Mouse (Mus musculus) heart, embryonic 14.5 days (tissue): Measurements from ENCODE around the gene Lrrc8d. TPM values are rescaled to one million over a fixed set of nuclear protein-coding genes. Genes with fewer than 3 reads are reported as not detected.
"Not testable (repeated sequence)": the region's sequence is repeated elsewhere in the genome, so short reads cannot be mapped to it uniquely, and the experiment has no call there.

Experiments used
- ATAC-seq: fragments of 200-750 bp; cut with Nextera tagmentation; 2 replicates; pipeline ENCODE4 v1.8.0; 2017; ENCODE audit warnings: low read depth, moderate TSS enrichment; ENCODE audit not compliant: insufficient number of reproducible peaks, insufficient read depth, low FRiP score
- H3K27ac ChIP-seq, 2 experiments: fragments of 200-500 bp in 1 of 2; fragments of 300-500 bp in 1 of 2; sonication (generic) in 1 of 2; replicated peaks in 1 of 2; 2 replicates each; pipeline ENCODE4 v1.5.1; 2012 to 2014; ENCODE audit warnings: low read depth in 2 of 2, low read length in 2 of 2, control low read depth in 1 of 2, mild to moderate bottlenecking in 1 of 2, mixed read lengths in 1 of 2; ENCODE audit not compliant: control insufficient read depth in 1 of 2, insufficient read depth in 1 of 2
- H3K27me3 ChIP-seq: fragments of 300-500 bp; sonication (generic); 2 replicates; pipeline ENCODE4 v1.6.1; 2014; ENCODE audit warnings: mild to moderate bottlenecking, low read length, control low read depth; ENCODE audit not compliant: control insufficient read depth, insufficient read depth
- H3K36me3 ChIP-seq: fragments of 300-500 bp; sonication (generic); 2 replicates; pipeline ENCODE4 v1.6.1; 2014; ENCODE audit warnings: mild to moderate bottlenecking, control low read depth, low read length, mixed read lengths; ENCODE audit not compliant: control insufficient read depth, insufficient read depth
- H3K4me1 ChIP-seq, 2 experiments: fragments of 200-500 bp in 1 of 2; fragments of 300-500 bp in 1 of 2; sonication (generic) in 1 of 2; 2 replicates each; pipeline ENCODE4 v1.6.1; 2012 to 2014; ENCODE audit warnings: low read length in 2 of 2, control low read depth in 1 of 2, mixed read lengths in 1 of 2; ENCODE audit not compliant: control insufficient read depth in 2 of 2, insufficient read depth in 2 of 2
- H3K4me2 ChIP-seq: fragments of 300-500 bp; sonication (generic); 2 replicates; pipeline ENCODE4 v1.6.1; 2014; ENCODE audit warnings: mild to moderate bottlenecking, low read length
- H3K4me3 ChIP-seq, 2 experiments: fragments of 200-500 bp in 1 of 2; fragments of 300-500 bp in 1 of 2; sonication (generic) in 1 of 2; 2 replicates each; pipeline ENCODE4 v1.5.1; 2012 to 2014; ENCODE audit warnings: low read length in 2 of 2, mild to moderate bottlenecking in 2 of 2, control low read depth in 1 of 2, low read depth in 1 of 2, moderate library complexity in 1 of 2; ENCODE audit not compliant: control insufficient read depth in 1 of 2, insufficient read depth in 1 of 2
- H3K9ac ChIP-seq: fragments of 300-500 bp; sonication (generic); 2 replicates; pipeline ENCODE4 v1.6.1; 2014; ENCODE audit warnings: mild to moderate bottlenecking, low read length
- H3K9me3 ChIP-seq: fragments of 300-500 bp; sonication (generic); 2 replicates; pipeline ENCODE4 v1.6.1; 2016; ENCODE audit warnings: low read length, control low read depth; ENCODE audit not compliant: control insufficient read depth
- WGBS: fragments of 180-500 bp; shearing (Covaris S2); extraction: QIAGEN DNeasy Blood & Tissue Kit; methylation state at CpG from one replicate; pipeline ENCODE4 v1.1.7; 2014; 5-methylcytosine and 5-hydroxymethylcytosine counted together
- polyA plus RNA-seq: library from polyadenylated mRNA; unstranded; fragments of >200 nt; fragmentation: Nextera tagmentation; extraction: Ambion mirVana; gene quantifications from 2 replicates; pipeline ENCODE4 v1.2.1, GENCODE M21; 2014

Gene Lrrc8d
- polyA plus RNA-seq, 1 experiment from 2014 or later = 10.2 TPM

DNA sequence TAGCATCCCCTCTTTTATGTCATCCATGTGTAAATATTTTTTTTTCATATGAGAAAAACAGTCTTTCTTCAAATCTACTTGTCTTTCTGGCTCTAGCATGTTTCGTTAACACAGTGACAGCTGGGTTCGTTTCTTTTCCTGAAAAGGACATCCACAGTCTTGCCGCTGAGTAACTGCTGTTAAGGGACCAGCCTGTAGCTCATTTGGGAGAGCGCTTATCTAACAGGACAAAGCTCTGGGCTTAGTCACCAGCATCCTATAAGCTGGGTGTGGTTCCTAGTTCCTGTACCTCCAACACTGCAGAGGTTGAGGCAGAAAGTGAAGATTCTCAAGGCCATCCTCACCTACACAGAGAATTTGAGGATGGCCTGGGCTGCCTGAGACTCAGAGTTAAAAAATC, 20.5 kb upstream of the Lrrc8d start:
- WGBS = 37% methylated on average over 4 of the region's 4 CpGs
- no peaks in the 10 kb centered on the region for H3K36me3 ChIP-seq
- no peak overlapping the region for H3K4me2 ChIP-seq
- no peak for ATAC-seq
- H3K4me1 ChIP-seq = peaks cover 18 to 24% of the 10 kb centered on the region in 2 experiments
- no peak overlapping the region for H3K9ac ChIP-seq
- H3K27me3 ChIP-seq = no peaks in the 10 kb centered on the region
- no peak overlapping the region for H3K27ac ChIP-seq
- no peaks in the 10 kb centered on the region for H3K9me3 ChIP-seq
- no peak overlapping the region for H3K4me3 ChIP-seq

DNA sequence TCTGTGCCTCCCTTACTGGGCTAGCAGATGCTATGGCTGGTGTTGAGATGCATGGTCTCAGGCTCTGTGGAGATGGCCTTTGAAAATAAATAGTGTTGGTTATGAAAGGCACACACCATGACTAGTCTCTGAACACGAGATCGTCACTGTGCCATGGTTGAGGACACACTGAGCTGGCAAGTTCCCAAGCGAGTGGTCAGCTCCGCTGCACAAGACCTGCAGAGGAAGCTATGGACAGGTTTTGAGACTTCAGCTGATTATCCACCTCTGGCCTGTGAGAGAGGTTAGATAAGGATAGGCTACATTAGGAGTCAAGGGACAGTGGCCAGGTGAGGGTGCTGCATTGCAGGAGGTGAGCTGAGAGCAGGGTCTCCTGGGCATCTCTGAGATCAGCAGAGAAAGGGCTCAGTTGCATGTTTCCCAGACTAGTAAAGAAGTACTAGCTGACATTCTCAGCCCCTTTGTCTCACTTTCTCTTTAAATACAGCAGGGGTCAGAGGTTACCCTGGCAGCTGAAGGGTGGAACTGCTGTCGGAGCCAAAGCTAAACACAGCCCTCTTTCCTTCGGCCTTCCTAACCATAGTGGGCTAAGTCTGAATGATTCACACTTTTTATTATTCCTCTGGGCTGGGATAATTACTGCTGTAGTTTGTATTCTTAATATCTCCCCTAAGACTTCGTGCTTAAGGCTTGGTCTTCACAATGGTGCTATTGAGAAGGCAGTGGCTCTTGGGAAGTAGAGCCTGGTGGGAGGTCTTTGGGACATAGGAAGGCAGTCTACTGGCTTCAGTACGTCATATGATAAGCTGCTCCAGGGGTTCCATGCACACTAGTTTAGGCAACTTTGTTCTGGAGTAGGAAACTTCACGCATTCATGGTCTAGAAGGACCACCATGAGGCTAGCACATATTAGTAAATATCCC, 19.6 kb upstream of the Lrrc8d start:
- ATAC-seq = no peak
- Histone ChIP-seq H3K27ac (no peak overlapping the region), H3K4me2 (no peak overlapping the region), H3K4me1 (peaks cover 18 to 24% of the 10 kb centered on the region in 2 experiments), H3K4me3 (no peak overlapping the region), H3K27me3 (no peaks in the 10 kb centered on the region), H3K9me3 (no peaks in the 10 kb centered on the region), H3K36me3 (no peaks in the 10 kb centered on the region), H3K9ac (no peak overlapping the region)
- WGBS = 75% methylated on average over 9 of the region's 9 CpGs

DNA sequence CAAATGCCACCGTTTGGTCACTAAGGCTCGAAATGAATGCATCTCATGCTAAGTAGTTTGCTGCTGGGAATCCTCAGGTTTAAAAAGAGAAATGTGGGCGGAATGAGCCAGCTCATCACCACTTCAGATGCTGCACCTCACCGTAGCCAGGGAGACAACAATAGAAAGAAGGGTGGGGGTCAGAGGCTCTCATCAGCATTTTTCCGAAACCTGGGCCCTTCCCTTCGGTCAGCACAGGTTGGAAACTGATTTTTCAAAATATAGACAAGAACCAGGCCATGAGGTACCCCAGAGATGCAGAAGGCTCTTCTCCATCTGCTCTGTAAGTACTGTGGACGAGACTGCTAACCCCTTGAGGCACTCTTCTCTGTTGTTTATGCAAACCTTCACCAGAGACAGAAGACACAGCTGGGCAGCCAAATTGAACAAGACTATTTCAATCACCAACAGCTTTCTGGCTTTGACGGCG, 17.6 kb upstream of the Lrrc8d start:
- peaks cover 11 to 14% of the 10 kb centered on the region in 2 experiments for H3K4me1 ChIP-seq
- H3K4me3 ChIP-seq = no peak overlapping the region
- H3K36me3 ChIP-seq = no peaks in the 10 kb centered on the region
- WGBS = 71% methylated on average over 9 of the region's 9 CpGs
- H3K27ac ChIP-seq = no peak overlapping the region
- H3K4me2 ChIP-seq = no peak overlapping the region
- H3K27me3 ChIP-seq = no peaks in the 10 kb centered on the region
- no peaks in the 10 kb centered on the region for H3K9me3 ChIP-seq
- H3K9ac ChIP-seq = no peak overlapping the region
- ATAC-seq = no peak

DNA sequence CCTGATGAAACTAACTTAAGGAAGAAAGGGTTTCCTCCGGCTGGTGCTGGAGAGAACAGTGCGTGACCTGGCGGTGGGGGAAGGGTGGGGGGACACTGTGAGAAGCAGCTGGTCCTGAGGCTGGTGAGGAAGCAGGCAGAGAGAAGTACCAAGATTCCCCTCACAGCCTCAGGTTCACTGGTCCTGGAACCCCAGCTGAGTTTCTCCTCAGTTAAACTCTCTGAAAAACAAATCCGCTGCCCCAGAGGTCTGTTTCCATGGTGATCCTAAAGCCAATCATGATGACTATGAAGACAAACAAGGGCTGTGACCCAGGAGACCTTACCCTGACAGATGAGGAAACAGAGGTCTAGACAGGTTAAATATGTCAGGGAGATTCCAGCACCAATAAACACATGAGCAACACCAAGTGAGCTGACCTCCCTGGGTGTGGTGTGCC, 15.8 kb upstream of the Lrrc8d start:
- no peak overlapping the region for H3K4me3 ChIP-seq
- ATAC-seq = no peak
- H3K9me3 ChIP-seq = no peaks in the 10 kb centered on the region
- no peaks in the 10 kb centered on the region for H3K27me3 ChIP-seq
- H3K9ac ChIP-seq = no peak overlapping the region
- peaks cover 7 to 10% of the 10 kb centered on the region in 2 experiments; a peak in 2 of 4 replicates for H3K4me1 ChIP-seq
- WGBS = 66% methylated on average over 4 of the region's 4 CpGs
- no peak overlapping the region for H3K4me2 ChIP-seq
- H3K36me3 ChIP-seq = no peaks in the 10 kb centered on the region
- H3K27ac ChIP-seq = no peak overlapping the region

DNA sequence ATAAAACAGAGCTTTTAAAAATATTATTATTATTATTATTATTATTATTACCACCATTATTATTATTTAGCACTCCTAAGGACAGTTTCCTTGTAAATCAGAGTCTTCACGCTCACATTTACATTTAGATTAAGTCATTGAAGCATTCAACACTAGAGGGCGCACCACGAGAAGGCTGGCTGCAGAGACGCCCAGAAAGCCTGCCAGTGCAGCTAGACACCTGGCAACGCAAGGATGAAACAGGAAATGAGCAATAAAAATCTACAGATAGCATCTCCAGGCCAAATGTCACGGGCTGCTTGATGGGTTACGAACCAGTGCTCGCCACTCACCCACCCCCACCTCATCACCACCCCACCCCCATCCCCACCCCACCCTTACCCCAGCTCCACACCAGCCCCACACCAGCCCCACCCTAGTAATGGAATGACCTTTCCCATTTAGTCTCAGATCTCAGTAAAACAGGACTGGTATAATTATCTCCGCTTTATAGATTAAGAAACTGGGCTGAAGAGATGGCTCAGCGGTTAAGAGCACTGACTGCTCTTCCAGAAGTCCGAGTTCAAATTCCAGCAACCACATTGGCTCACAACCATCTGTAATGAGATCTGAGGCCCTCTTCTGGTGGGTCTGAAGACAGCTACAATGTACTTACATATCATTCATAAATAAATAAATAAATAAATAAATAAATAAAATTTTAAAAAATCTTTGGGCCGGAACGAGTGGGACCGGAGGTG, 14.7 kb upstream of the Lrrc8d start:
- Histone ChIP-seq H3K9me3 (no peaks in the 10 kb centered on the region), H3K4me2 (no peak overlapping the region), H3K27me3 (no peaks in the 10 kb centered on the region), H3K9ac (no peak overlapping the region), H3K36me3 (no peaks in the 10 kb centered on the region), H3K4me3 (no peak overlapping the region), H3K27ac (no peak overlapping the region), H3K4me1 (no peaks in the 10 kb centered on the region)
- WGBS = 27% methylated on average over 14 of the region's 14 CpGs
- no peak for ATAC-seq

DNA sequence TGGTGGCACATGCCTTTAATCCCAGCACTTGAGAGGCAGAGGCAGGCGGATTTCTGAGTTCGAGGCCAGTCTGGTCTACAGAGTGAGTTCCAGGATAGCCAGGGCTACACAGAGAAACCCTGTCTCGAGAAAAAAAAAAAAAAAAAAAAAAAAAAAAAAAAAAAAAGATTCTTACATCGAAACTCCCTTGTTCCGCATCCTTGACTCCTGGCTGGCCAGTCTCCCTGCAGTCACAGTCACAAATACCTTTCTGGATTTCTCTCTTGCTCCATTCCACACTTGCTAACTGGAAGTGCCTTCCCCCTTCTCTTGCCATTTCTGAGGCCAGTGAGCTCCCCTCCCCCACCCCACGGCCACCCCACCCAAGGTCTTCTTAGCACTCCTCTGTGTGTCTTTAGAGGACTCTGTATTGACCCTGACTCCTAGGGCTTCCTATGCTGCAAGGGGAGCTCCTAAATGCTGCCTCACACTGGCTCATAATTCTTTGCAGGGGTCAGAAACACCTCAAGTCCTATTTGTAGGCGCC, 13.9 kb upstream of the Lrrc8d start:
- H3K9ac ChIP-seq, H3K4me3 ChIP-seq, H3K9me3 ChIP-seq, ATAC-seq, H3K4me2 ChIP-seq, H3K27me3 ChIP-seq, H3K36me3 ChIP-seq, H3K4me1 ChIP-seq, H3K27ac ChIP-seq: not testable (repeated sequence)
- WGBS = 69% methylated on average over 6 of the region's 7 CpGs

DNA sequence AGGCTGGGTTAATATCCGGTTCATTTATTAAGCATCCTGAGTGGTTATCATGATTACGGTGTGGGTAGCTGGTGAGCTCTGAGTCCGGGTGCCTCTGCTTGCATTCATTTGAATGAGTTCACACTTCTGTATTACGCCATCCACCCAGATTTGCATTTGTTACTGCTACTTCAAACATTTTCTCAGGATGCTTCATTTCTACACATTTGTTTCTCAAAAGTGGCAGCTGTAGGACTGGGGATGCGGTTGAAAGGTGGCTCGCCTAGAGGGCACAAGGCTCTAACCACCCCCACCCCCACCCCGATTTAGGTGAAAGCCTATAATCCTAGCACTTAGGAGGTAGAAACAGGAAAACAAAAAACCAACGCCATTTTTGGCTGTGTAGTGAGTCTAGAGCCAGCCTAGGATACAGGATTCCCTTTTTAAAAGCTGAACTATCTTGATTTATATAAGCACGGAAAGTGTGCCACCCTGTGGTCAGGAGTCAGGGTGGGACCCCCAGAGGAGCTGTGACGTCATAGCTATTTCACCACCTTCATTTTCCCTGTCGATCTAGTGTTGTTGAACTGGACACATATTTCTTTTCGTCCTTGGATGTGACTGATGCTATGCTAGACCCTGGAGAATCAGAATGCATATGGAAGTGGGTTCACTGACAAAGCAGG, 13.3 kb upstream of the Lrrc8d start:
- ATAC-seq = no peak
- H3K4me2 ChIP-seq = no peak overlapping the region
- H3K9ac ChIP-seq = no peak overlapping the region
- no peak overlapping the region for H3K27ac ChIP-seq
- no peaks in the 10 kb centered on the region for H3K36me3 ChIP-seq
- peaks cover 6 to 9% of the 10 kb centered on the region in 2 experiments for H3K4me1 ChIP-seq
- no peaks in the 10 kb centered on the region for H3K9me3 ChIP-seq
- WGBS = 52% methylated on average over 12 of the region's 12 CpGs
- no peaks in the 10 kb centered on the region for H3K27me3 ChIP-seq
- H3K4me3 ChIP-seq = no peak overlapping the region
